Mouse (Mus musculus): ENCODE results near the gene Lrrk1.

GRCm38 (mm10) chr7:66238157-66238556, 150.0 kb downstream of the Lrrk1 start:
- TF ChIP-seq GATA1 (IDR thresholded peaks at IDR 0.05; ENCODE audit: borderline replicate concordance, low read length) (no peak), FLI1 (IDR thresholded peaks at IDR 0.05; ENCODE audit: low read length) (no peak)

All from megakaryocyte, embryonic 14.5 days (primary cell).